Mouse (Mus musculus) megakaryocyte, adult 5-6 weeks (primary cell): ENCODE measurements around the gene Cldn18. TPM values are rescaled to one million over a fixed set of nuclear protein-coding genes. Genes with fewer than 3 reads are reported as not detected.

ENCODE experiments used
- ATAC-seq: 2 replicates; pipeline ENCODE4 v1.8.0; 2016; ENCODE audit warnings: mild to moderate bottlenecking, inconsistent platforms; ENCODE audit not compliant: poor library complexity, severe bottlenecking
- total RNA-seq, 2 experiments: library from RNA; stranded (forward) in 1 of 2; stranded (reverse) in 1 of 2; fragments of 153-499, 151-499 nt in 1 of 2; fragments of 221-1000, 200-1000 nt in 1 of 2; gene quantifications; 2 replicates each; pipeline versions ENCODE4 v1.2.3 to v1.2.4; 2015 to 2017

Gene Cldn18
- total RNA-seq, 2 experiments from 2014 or later = not detected

GRCm38 (mm10) chr9:99685536-99686231 is 31.4 kb downstream of the Cldn18 start:
- ATAC-seq = no peak

DNA sequence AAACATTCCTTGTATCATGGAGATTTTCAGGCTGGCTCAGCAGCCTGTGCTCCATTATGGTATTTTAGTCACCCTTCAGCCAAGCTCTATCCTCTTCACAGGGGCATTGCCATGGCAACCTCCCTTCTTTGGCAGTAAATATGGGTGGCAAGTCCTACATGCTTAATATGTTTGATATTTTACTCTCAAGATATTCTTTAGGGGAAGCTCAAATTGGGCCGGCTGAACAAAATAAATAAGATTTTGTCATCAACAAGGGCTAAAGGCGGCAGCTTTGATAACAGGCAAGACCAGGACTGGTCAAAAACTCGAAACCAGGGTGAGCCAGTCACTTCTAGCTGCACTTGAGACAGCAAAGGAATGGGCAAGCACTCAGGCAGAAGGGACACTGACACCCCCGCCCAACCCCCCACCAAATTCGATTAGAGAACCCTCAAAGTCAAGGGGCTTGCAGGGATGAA is 32.0 kb downstream of the Cldn18 start:
- no peak for ATAC-seq

GRCm38 (mm10) chr9:99681980-99682570 is 35.0 kb downstream of the Cldn18 start:
- no peak for ATAC-seq

GRCm38 (mm10) chr9:99675714-99676113 is 41.4 kb downstream of the Cldn18 start:
- ATAC-seq = no peak

DNA sequence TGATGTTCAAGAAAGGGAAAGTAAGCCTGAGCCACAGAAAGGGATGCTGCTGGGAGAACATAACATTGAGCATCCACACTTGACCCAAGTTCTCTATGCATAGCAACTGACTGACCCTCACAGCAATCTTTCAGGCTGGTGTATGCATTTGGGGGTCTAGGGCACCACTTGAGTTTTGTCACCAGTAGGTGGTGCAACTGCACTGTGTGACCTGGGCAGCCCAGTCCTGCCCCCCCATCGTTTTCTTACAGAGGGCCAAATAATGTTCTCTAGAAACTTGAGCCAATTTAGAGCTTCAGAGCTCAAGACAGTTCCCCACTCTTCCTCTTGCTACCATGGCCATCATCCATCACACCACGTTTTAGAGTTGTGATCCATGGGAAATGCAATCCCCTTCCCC is 45.5 kb downstream of the Cldn18 start:
- no peak for ATAC-seq

DNA sequence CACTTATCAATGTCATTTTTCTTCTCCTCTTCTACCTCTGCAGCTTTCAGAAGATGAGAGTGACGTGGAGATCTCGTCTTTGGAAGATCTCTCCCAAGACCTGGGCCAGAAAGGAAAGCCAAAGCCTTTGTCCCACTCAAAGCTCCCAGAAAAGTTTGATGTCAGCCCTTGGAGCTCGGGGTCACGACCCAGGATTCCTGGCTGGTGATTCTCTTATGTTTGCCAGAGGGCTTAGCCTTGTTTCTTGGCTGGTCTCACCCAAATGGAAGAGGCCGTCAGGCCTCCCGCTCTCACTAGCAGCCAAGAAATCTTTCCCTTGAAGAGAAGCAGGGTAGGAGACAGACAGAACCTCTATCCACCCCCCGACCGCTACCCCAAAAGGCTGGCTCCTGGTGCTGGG is 49.5 kb downstream of the Cldn18 start:
- ATAC-seq = no peak

DNA sequence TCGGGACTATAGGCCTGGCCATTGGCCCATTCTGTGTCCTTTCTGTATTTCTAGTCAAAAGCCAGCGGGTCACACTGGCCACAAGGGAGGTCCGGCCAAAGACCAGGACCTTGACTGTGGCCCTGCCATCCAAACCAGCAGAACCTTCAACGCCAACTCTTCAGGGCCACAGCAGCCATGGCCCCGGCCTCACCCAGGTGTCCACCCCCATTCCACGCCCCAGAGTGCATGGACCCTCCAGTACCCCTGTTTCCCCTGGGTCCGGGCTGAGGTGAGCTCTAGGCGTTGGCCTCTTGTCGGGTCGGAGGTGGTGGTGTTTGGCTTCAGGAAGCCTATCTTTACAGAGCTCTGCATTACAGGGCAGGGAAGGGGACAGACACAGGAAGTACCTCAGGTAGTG is 54.2 kb downstream of the Cldn18 start:
- no peak for ATAC-seq

DNA sequence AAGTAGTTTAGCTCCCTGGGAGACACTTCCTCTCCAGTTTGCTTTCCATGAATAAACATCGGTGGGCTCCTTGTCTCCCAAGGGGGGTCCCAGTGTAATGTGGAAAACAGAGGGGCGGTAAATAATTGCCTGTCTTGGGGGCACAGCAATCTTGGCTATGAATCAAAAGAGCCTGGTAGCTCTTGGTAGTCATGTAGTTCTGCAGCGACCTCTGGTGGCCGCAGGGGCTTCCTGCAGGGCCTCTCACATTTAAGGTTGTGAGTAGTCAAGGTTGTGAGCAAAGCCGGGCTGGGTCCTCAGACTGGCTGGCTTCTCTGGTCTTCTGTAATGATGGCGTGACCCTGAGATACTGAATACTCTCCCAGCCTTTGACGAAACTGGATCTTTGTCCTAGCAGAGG is 54.7 kb downstream of the Cldn18 start:
- peak; percentile 63 for ATAC-seq

DNA sequence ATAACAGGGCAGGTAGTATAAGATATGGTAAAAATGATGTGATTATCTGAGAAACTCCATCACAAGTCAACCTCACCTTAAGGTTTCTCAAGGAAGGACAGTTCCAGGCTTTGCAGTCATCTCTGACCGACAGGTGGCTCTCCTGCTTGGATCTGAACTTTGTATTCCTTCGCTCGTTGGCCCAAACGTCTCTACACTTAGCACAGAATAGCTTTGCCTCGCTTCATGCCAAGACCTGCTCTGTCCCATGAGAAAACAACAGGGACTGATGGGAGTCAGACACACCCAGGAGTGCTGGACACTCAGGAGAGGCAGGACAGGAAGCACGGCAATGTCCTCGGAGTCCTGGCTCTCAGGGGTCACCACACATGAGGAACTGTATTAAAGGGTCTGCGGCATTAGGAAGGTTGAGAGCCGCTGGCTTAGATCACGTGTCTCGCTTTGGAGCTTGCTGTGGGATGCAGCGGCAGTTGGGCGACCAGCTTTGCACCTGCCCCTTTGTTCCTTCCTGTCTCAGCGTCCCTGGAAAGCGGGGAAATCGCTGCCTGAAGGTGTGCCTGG is 55.4 kb downstream of the Cldn18 start:
- ATAC-seq = no peak

DNA sequence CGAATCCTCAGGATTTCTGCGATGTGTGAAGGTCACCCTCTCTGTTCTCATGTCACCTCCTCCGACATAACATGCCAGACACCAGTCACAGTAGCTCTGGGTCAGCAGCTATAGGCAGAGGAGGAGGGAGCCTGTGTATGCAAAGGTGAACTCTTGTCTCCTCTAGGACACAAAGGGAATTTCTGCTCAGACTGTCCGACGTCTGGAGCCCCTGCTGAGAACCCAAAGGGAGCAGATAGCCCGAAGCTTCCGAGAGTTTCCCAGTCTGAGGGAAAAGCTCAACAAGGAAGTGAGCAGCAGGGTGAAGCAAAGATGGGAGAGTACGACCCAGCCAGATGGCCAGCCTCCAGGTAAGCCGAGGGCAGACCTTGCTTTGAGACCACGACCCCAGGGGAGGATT is 56.3 kb downstream of the Cldn18 start:
- no peak for ATAC-seq

GRCm38 (mm10) chr9:99646102-99646501 is 71.0 kb downstream of the Cldn18 start:
- no peak for ATAC-seq

DNA sequence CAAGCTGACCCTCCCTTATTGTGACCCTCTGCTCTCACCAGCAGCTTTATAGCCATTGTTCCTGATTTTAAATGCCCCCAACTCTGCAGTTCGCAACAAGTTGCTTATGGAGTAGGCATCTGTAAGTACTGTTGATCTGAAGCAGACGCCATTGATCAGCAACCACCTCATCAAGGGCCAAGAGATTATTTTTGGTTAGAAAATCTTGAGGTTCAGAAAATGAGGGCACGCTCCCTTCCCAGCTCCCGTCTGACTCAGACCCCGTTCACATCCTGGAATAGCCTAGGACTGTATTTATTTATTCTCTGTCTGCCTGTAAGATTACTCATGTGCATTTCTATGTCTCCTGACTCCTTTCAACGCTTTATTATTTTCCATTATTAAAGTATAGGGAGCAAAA is 71.7 kb downstream of the Cldn18 start:
- ATAC-seq = no peak

- ATAC-seq = no peak
Observed at GRCm38 (mm10) chr9:99639957-99640356, 77.1 kb downstream of the Cldn18 start.

Other genes with a start within 250 kb of the Cldn18 start
- gene Armc8, start 148.4 kb downstream of the Cldn18 start, total RNA-seq (2015) = 21.3 and 22.9 TPM in 2 replicates
- 22.6 and 26.1 TPM in 2 replicates for gene Armc8, start 148.4 kb downstream of the Cldn18 start, total RNA-seq (2017)
- 14.0 and 16.6 TPM in 2 replicates for gene Dbr1, start 141.5 kb downstream of the Cldn18 start, total RNA-seq (2015)
- gene Dbr1, start 141.5 kb downstream of the Cldn18 start, total RNA-seq (2017) = 38.5 and 39.8 TPM in 2 replicates
- not detected in 2 replicates for gene A4gnt, start 104.8 kb downstream of the Cldn18 start, total RNA-seq (2015)
- gene A4gnt, start 104.8 kb downstream of the Cldn18 start, total RNA-seq (2017) = not detected in 2 replicates
- gene Dzip1l, start 87.8 kb downstream of the Cldn18 start, total RNA-seq (2015) = not detected in 2 replicates
- not detected in 2 replicates for gene Dzip1l, start 87.8 kb downstream of the Cldn18 start, total RNA-seq (2017)
- gene Sox14, start 158.9 kb upstream of the Cldn18 start, total RNA-seq (2015) = not detected in 2 replicates
- not detected in 2 replicates for gene Sox14, start 158.9 kb upstream of the Cldn18 start, total RNA-seq (2017)